Mouse (Mus musculus): ENCODE results near the gene Arhgef10l. TPM values are rescaled to one million over a fixed set of nuclear protein-coding genes. Genes with fewer than 3 reads are reported as not detected.

The Arhgef10l gene
- polyA plus RNA-seq, 1 experiment from 2014 or later, result 21.9 TPM

DNA sequence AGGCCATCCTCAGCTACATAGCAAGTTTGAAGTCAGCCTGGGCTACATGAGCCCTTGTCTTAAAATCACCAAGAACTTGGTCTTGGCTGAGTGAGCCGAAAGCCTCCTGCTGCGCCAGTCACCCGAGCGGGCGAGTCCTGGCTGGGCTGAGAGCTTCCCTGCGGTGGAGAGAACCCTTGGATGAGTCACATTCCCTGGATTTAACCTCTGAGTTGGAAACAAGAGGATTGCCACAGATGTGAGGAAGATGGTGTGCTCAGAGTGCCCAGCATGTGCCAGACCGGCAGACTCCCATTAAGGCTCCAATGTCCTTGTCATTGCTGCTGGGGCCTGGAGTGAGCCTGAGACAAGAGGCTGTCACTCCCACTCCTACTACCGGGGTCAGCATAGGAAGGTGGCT, 2.0 kb upstream of the Arhgef10l start:
- no peaks in the 10 kb centered on the region for H3K27me3 ChIP-seq (ENCODE audit: control insufficient read depth, insufficient read depth, low read length)
- ATAC-seq (ENCODE audit: low FRiP score) (no peak), DNase-seq (ENCODE audit: low spot score) (no peak)
- H3K9me3 ChIP-seq (ENCODE audit: control insufficient read depth, low read length), result no peaks in the 10 kb centered on the region
- no peaks in the 10 kb centered on the region for H3K36me3 ChIP-seq (replicated peaks; ENCODE audit: control insufficient read depth, insufficient read depth)
- no peaks in the 10 kb centered on the region; the same call in 1 of the 2 replicates for H3K4me1 ChIP-seq (replicated peaks; ENCODE audit: control insufficient read depth, insufficient read depth, low read length)
- 88% methylated on average over 8 of the region's 8 CpGs for WGBS
- H3K4me2 ChIP-seq (replicated peaks), result no peak overlapping the region
- H3K9ac ChIP-seq, result no peak overlapping the region
- H3K4me3 ChIP-seq (replicated peaks; ENCODE audit: low read length), result no peak overlapping the region
- no peak overlapping the region for H3K27ac ChIP-seq

- Histone ChIP-seq H3K4me2 (replicated peaks) (no peak overlapping the region), H3K4me3 (replicated peaks; ENCODE audit: low read length) (no peak overlapping the region), H3K36me3 (replicated peaks; ENCODE audit: control insufficient read depth, insufficient read depth) (no peaks in the 10 kb centered on the region), H3K4me1 (replicated peaks; ENCODE audit: control insufficient read depth, insufficient read depth, low read length) (no peaks in the 10 kb centered on the region; the same call in 1 of the 2 replicates), H3K9ac (no peak overlapping the region), H3K27ac (no peak overlapping the region), H3K9me3 (ENCODE audit: control insufficient read depth, low read length) (no peaks in the 10 kb centered on the region), H3K27me3 (ENCODE audit: control insufficient read depth, insufficient read depth, low read length) (no peaks in the 10 kb centered on the region)
- no peak for ATAC-seq (ENCODE audit: low FRiP score)
- DNase-seq (ENCODE audit: low spot score), result no peak
- 67% methylated on average over 7 of the region's 7 CpGs for WGBS
Measured at GRCm38 (mm10) chr4:140665053-140665452, 759 bp downstream of the Arhgef10l start.

DNA sequence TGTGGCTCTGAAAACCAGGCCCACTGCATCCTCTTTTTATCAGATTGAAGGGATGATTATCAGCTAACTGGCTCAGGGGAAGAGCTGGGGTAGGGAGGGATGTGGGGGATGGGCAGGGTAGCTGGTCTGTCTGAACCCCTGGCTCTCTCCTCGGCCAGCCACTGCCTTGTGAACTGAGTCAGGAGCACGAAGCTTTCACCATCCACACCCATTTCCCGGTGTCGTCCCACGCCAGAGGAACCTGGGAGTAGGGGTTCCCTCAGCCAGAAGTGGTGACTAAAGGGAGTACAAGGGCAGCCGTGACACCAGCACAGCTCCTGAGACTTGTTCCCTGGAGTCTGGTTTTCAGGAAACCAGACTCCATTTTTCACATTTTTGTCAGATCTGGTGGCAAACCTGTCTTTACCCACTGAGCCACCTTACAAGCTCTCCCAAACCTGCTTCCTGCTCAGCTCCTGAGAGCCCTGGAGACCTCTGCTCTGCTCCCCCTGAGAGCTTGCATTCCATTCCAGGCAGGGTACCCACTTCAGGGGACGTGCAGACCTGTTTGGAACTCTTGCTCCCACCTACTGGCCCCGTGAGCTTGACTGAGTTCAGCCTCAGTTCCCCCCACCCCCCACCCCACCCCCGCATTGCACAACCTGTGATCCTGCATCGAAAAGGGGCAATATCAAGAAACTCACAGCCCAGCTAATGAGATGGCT, 2.8 kb downstream of the Arhgef10l start:
- H3K9ac ChIP-seq, result no peak overlapping the region
- DNase-seq (ENCODE audit: low spot score) (no peak), ATAC-seq (ENCODE audit: low FRiP score) (no peak)
- no peak overlapping the region for H3K4me2 ChIP-seq (replicated peaks)
- no peaks in the 10 kb centered on the region for H3K27me3 ChIP-seq (ENCODE audit: control insufficient read depth, insufficient read depth, low read length)
- H3K9me3 ChIP-seq (ENCODE audit: control insufficient read depth, low read length), result no peaks in the 10 kb centered on the region
- H3K4me3 ChIP-seq (replicated peaks; ENCODE audit: low read length), result no peak overlapping the region
- no peaks in the 10 kb centered on the region for H3K36me3 ChIP-seq (replicated peaks; ENCODE audit: control insufficient read depth, insufficient read depth)
- 43% methylated on average over 10 of the region's 10 CpGs for WGBS
- H3K27ac ChIP-seq, result no peak overlapping the region
- H3K4me1 ChIP-seq (replicated peaks; ENCODE audit: control insufficient read depth, insufficient read depth, low read length), result peaks cover 11% of the 10 kb centered on the region

DNA sequence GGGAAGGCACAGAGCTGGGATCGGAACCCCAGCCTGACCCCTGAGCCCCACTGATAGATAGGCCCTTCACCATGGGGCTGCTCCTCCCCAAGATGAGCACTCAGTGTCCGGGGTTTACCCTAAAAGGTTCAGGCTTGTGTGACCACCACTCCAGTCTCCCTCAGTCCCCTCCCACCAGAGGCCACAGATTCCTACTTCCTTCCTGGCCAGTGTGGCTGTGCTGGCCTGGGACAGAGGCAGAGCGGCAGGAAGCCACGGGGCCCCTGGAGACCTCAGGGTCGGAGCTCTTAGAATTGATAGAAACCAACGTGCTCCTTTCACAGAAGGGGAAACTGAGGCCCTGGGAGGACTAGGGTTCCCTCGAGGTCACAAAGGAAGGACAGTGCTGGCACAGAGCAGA, 3.4 kb downstream of the Arhgef10l start:
- Histone ChIP-seq H3K4me1 (replicated peaks; ENCODE audit: control insufficient read depth, insufficient read depth, low read length) (peaks cover 17% of the 10 kb centered on the region), H3K4me2 (replicated peaks) (no peak overlapping the region), H3K9ac (no peak overlapping the region), H3K27me3 (ENCODE audit: control insufficient read depth, insufficient read depth, low read length) (no peaks in the 10 kb centered on the region), H3K9me3 (ENCODE audit: control insufficient read depth, low read length) (no peaks in the 10 kb centered on the region), H3K27ac (no peak overlapping the region), H3K36me3 (replicated peaks; ENCODE audit: control insufficient read depth, insufficient read depth) (no peaks in the 10 kb centered on the region), H3K4me3 (replicated peaks; ENCODE audit: low read length) (no peak overlapping the region)
- DNase-seq (ENCODE audit: low spot score) (no peak), ATAC-seq (ENCODE audit: low FRiP score) (no peak)
- whole genome bisulfite sequencing, result 41% methylated on average over 7 of the region's 7 CpGs

DNA sequence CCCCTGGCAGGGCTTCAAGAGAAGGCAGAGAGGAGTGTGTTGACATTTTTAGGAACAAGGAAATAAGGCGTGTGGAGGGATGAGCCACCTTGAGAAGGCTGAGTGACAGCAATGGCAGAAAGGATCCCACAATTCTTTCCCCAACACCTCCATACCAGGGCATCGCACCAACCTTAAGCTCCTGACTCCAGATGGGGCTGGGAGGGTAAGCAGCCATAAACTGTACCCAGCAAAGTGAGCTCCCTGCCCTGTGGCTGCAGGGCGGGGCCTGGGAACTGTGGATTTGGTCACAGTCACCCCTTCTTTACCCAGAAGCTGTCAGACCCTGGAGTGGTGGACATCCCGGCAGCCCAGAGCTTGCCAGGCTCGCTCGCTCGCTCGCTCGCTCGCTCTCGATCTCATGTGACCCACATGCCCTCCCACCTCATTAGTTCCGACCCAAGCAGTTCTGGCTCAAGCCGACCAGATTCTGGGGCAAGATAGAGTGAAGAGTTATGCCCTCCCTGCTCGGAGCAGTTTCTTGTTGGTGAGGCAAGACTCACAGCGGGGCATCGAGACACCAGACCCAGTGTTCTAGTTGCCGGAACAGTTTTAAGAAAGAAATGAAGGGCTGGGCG, 4.3 kb downstream of the Arhgef10l start:
- Histone ChIP-seq H3K4me1 (replicated peaks; ENCODE audit: control insufficient read depth, insufficient read depth, low read length) (peaks cover 23% of the 10 kb centered on the region), H3K27ac (no peak overlapping the region), H3K9ac (no peak overlapping the region), H3K4me3 (replicated peaks; ENCODE audit: low read length) (no peak overlapping the region), H3K9me3 (ENCODE audit: control insufficient read depth, low read length) (no peaks in the 10 kb centered on the region), H3K4me2 (replicated peaks) (no peak overlapping the region), H3K27me3 (ENCODE audit: control insufficient read depth, insufficient read depth, low read length) (no peaks in the 10 kb centered on the region), H3K36me3 (replicated peaks; ENCODE audit: control insufficient read depth, insufficient read depth) (no peaks in the 10 kb centered on the region)
- DNase-seq (ENCODE audit: low spot score), result no peak
- 71% methylated on average over 18 of the region's 18 CpGs for WGBS
- ATAC-seq (ENCODE audit: low FRiP score), result no peak

DNA sequence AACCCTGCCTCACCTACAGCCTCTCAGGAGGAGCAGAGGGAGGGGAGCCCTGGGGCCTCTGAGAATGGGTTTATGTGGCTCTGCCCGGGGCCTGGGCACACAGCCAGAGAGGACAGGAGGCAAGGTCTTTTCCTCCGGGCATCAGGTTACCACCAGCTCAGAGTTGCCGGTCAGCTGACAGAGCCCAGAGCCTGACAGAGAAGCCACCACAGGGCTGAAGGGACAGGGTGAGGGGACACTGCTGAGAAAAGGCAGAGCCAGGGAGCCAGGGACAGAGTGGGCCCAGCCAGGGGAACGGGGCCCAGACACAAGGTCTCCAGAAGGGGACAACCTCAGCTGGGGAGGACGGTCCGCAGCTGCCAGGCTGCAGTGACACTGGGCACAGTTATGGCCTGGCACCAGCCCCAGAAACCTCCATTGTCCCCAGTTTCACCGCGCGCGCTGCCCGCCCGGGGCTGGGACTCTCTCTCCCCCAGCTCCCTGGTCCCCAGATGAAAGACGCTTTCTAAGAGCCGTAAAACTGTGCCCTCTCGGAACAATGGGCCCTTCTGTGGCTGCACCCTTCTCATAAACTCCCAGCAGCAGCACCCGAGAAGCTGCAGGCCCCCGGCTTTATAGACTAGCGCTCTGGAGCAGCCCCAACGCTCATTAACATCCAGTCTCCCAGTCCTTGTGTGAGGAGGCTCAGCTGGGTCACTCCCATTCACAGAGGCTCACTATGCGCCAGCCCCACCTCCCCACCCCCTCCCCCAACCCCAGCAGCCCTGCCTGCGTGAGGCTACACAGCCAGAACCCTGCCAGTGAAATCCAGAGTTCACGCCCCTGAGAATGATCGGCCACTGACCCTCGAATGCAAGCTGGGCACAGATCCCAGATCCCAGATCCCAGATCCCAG, 7.9 kb downstream of the Arhgef10l start:
- Histone ChIP-seq H3K4me3 (replicated peaks; ENCODE audit: low read length) (no peak overlapping the region), H3K27ac (peak overlapping the region; percentile 76), H3K9me3 (ENCODE audit: control insufficient read depth, low read length) (no peaks in the 10 kb centered on the region), H3K27me3 (ENCODE audit: control insufficient read depth, insufficient read depth, low read length) (no peaks in the 10 kb centered on the region), H3K9ac (peak overlapping the region; percentile 9; the same call in 1 of the 2 replicates), H3K36me3 (replicated peaks; ENCODE audit: control insufficient read depth, insufficient read depth) (no peaks in the 10 kb centered on the region), H3K4me2 (replicated peaks) (peak overlapping the region; percentile 13), H3K4me1 (replicated peaks; ENCODE audit: control insufficient read depth, insufficient read depth, low read length) (peaks cover 23% of the 10 kb centered on the region)
- DNase-seq (ENCODE audit: low spot score), result peak; percentile 59
- peak; percentile 89 for ATAC-seq (ENCODE audit: low FRiP score)
- 7% methylated on average over 24 of the region's 24 CpGs for WGBS

- Histone ChIP-seq H3K27me3 (ENCODE audit: control insufficient read depth, insufficient read depth, low read length) (no peaks in the 10 kb centered on the region), H3K9ac (no peak overlapping the region), H3K27ac (no peak overlapping the region), H3K4me3 (replicated peaks; ENCODE audit: low read length) (no peak overlapping the region), H3K9me3 (ENCODE audit: control insufficient read depth, low read length) (no peaks in the 10 kb centered on the region), H3K36me3 (replicated peaks; ENCODE audit: control insufficient read depth, insufficient read depth) (no peaks in the 10 kb centered on the region), H3K4me1 (replicated peaks; ENCODE audit: control insufficient read depth, insufficient read depth, low read length) (peaks cover 23% of the 10 kb centered on the region), H3K4me2 (replicated peaks) (no peak overlapping the region)
- ATAC-seq (ENCODE audit: low FRiP score) (no peak), DNase-seq (ENCODE audit: low spot score) (no peak)
- WGBS, result 63% methylated on average over 8 of the region's 8 CpGs
Measured at GRCm38 (mm10) chr4:140656529-140656928, 9.3 kb downstream of the Arhgef10l start.

DNA sequence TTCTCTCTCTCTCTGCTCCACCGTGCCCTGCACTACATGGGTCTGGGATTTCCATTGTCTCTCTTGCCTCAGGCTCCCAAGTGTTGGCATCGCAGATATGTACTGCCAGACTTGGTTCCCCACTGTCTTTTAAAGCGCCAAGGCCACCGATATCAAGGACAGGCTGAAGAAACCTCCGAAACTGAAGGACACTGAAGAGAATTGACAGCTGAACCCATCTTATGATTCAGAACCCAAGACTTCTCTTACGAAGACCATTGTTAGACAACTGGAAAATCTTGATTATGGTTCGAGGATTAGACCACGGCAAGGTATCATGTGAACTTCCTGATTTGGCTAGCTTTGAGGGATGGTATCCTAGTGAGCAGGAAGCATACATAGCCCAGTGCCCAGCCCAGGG, 11.0 kb downstream of the Arhgef10l start:
- no peak overlapping the region for H3K27ac ChIP-seq
- WGBS, result 74% methylated on average over 8 of the region's 8 CpGs
- no peak overlapping the region for H3K4me2 ChIP-seq (replicated peaks)
- H3K36me3 ChIP-seq (replicated peaks; ENCODE audit: control insufficient read depth, insufficient read depth), result no peaks in the 10 kb centered on the region
- DNase-seq (ENCODE audit: low spot score) (no peak), ATAC-seq (ENCODE audit: low FRiP score) (no peak)
- no peaks in the 10 kb centered on the region for H3K27me3 ChIP-seq (ENCODE audit: control insufficient read depth, insufficient read depth, low read length)
- peaks cover 23% of the 10 kb centered on the region for H3K4me1 ChIP-seq (replicated peaks; ENCODE audit: control insufficient read depth, insufficient read depth, low read length)
- no peaks in the 10 kb centered on the region for H3K9me3 ChIP-seq (ENCODE audit: control insufficient read depth, low read length)
- H3K4me3 ChIP-seq (replicated peaks; ENCODE audit: low read length), result no peak overlapping the region
- no peak overlapping the region for H3K9ac ChIP-seq

Measured in hindbrain, embryonic 14.5 days (tissue).